13 mouse cellular contexts compared by ENCODE assay signal in the genomic region with DNA sequence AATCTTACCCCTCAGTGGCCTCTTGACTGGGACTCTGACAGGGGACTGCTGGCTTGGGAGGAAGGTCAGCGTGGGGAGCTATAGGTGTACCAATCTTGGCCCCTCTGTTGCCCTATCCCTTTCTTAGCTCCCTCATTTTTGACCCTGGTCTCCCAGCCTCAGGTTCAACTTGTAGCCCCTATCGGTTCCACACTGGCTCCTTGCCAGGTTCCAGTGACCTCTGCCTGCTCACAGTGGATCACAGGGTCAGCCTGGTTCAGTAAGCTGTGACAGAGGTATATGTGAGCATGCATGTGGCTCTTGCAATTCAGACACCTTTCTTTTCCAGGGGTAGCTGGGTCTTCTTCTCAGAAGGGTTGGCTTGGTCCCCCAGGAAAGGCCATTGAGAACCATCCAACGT.
"Had no signal": no experiment of that assay in that cellular context is flagged by ENCODE, and none has a peak within 500 bp of the region (broad histone marks: within the 10 kb centered on the region; RNA-seq: fewer than 3 reads in every experiment).

No protein-coding gene starts in this region.

- H3K27me3 ChIP-seq: intestine, embryonic 15.5 days; liver, embryonic 13.5 days had no signal

- ATAC-seq: intestine, embryonic 15.5 days had no signal

- H3K36me3 ChIP-seq: liver, embryonic 13.5 days had no signal

- H3K9me3 ChIP-seq: intestine, embryonic 15.5 days; liver, embryonic 13.5 days had no signal

- H3K27ac ChIP-seq: intestine, embryonic 15.5 days; left cerebral cortex, adult 2 months; liver, embryonic 13.5 days had no signal

- DNase-seq: kidney, adult 18-20 months; kidney, postnatal 14 days; layer of hippocampus, postnatal 36 days; liver, embryonic 13.5 days; lung, adult 2 months; lung, postnatal 14 days; lung, postnatal 4 days; midbrain, embryonic 14.5 days; thymus, adult 18-20 months; thymus, postnatal 4 days had no signal

- H3K9ac ChIP-seq: intestine, embryonic 15.5 days; liver, embryonic 13.5 days had no signal

- H3K4me3 ChIP-seq: intestine, embryonic 15.5 days; left cerebral cortex, adult 2 months; liver, embryonic 13.5 days had no signal

- H3K4me2 ChIP-seq: intestine, embryonic 15.5 days; liver, embryonic 13.5 days; midbrain, embryonic 11.5 days had no signal
